Mouse (Mus musculus) Muller cell, postnatal 12 days (primary cell): Measurements from ENCODE around the gene Mtif3.

Experiments used
- DNase-seq: peaks from one replicate; pipeline ENCODE4 v3.0.0-alpha.2; 2015; ENCODE audit errors: inconsistent ontology term

The Mtif3 gene

GRCm38 (mm10) chr5:146963118-146963936 lies at the start of gene Mtif3:
Gene Mtif3 (minus strand): TSS chr5:146963800.
- DNase-seq: peak; percentile 88

GRCm38 (mm10) chr5:147011333-147011732 lies 47.7 kb upstream of the Mtif3 start:
- DNase-seq: no peak

GRCm38 (mm10) chr5:147003303-147003702 lies 39.7 kb upstream of the Mtif3 start:
- no peak for DNase-seq

- no peak for DNase-seq
These were observed 37.7 kb upstream of the Mtif3 start for GRCm38 (mm10) chr5:147001312-147001711.

GRCm38 (mm10) chr5:146998802-146999201 lies 35.2 kb upstream of the Mtif3 start:
- DNase-seq: no peak

- no peak for DNase-seq
These were observed 33.2 kb upstream of the Mtif3 start for GRCm38 (mm10) chr5:146996812-146997211.

- no peak for DNase-seq
These were observed 31.4 kb upstream of the Mtif3 start for GRCm38 (mm10) chr5:146994973-146995372.

- peak; percentile 97 for DNase-seq
These were observed 29.9 kb upstream of the Mtif3 start for GRCm38 (mm10) chr5:146993509-146993908.

- DNase-seq: no peak
These were observed 25.5 kb upstream of the Mtif3 start for GRCm38 (mm10) chr5:146989051-146989450.

GRCm38 (mm10) chr5:146987588-146987987 lies 24.0 kb upstream of the Mtif3 start:
- no peak for DNase-seq

GRCm38 (mm10) chr5:146985725-146986433 lies 22.3 kb upstream of the Mtif3 start:
- DNase-seq: peak; percentile 47

- DNase-seq: peak; percentile 61
These were observed 19.6 kb upstream of the Mtif3 start for GRCm38 (mm10) chr5:146983216-146983615.

- no peak for DNase-seq
These were observed 17.8 kb upstream of the Mtif3 start for GRCm38 (mm10) chr5:146981376-146981775.

GRCm38 (mm10) chr5:146974781-146975123 lies 11.2 kb upstream of the Mtif3 start:
- no peak for DNase-seq

- DNase-seq: peak; percentile 26
These were observed 10.5 kb upstream of the Mtif3 start for GRCm38 (mm10) chr5:146973858-146974780.

- no peak for DNase-seq
These were observed 9.8 kb upstream of the Mtif3 start for GRCm38 (mm10) chr5:146973353-146973752.

GRCm38 (mm10) chr5:146971776-146972561 lies 8.4 kb upstream of the Mtif3 start:
- DNase-seq: no peak

- no peak for DNase-seq
These were observed 5.2 kb upstream of the Mtif3 start for GRCm38 (mm10) chr5:146968695-146969393.

- no peak for DNase-seq
These were observed 308 bp upstream of the Mtif3 start for GRCm38 (mm10) chr5:146963937-146964278.

GRCm38 (mm10) chr5:146956678-146957077 lies 6.9 kb downstream of the Mtif3 start:
- no peak for DNase-seq

GRCm38 (mm10) chr5:146955651-146956050 lies 7.9 kb downstream of the Mtif3 start:
- no peak for DNase-seq
